Mouse (Mus musculus) forebrain, embryonic 11.5 days (tissue): Measurements from ENCODE around the gene Cckar. TPM values are rescaled to one million over a fixed set of nuclear protein-coding genes. Genes with fewer than 3 reads are reported as not detected.
A peak's percentile ranks its signal among the peaks of the same experiment; 100 is the strongest.
"Not testable (repeated sequence)": the region's sequence is repeated elsewhere in the genome, so short reads cannot be mapped to it uniquely, and the experiment has no call there.

Source experiments
- ATAC-seq: fragments of 200-750 bp; cut with Nextera tagmentation; replicated peaks from 2 replicates; pipeline ENCODE4 v1.8.0; 2017; ENCODE audit warnings: moderate TSS enrichment; ENCODE audit not compliant: low FRiP score
- DNase-seq: peaks from one replicate; pipeline ENCODE4 v3.0.0-alpha.2; 2017; ENCODE audit warnings: low spot score
- H3K27ac ChIP-seq: fragments of 300-500 bp; sonication (generic); 2 replicates; pipeline ENCODE4 v1.5.1; 2014; ENCODE audit warnings: low read depth, low read length
- H3K27me3 ChIP-seq: fragments of 300-500 bp; sonication (generic); 2 replicates; pipeline ENCODE4 v1.6.1; 2014; ENCODE audit warnings: mild to moderate bottlenecking, low read length, mixed read lengths; ENCODE audit not compliant: control insufficient read depth, insufficient read depth
- H3K36me3 ChIP-seq: fragments of 300-500 bp; sonication (generic); 2 replicates; pipeline ENCODE4 v1.6.1; 2014; ENCODE audit warnings: mild to moderate bottlenecking, low read length, moderate library complexity, mixed read lengths; ENCODE audit not compliant: control insufficient read depth, insufficient read depth
- H3K4me1 ChIP-seq: fragments of 300-500 bp; sonication (generic); replicated peaks from 2 replicates; pipeline ENCODE4 v1.6.1; 2014; ENCODE audit warnings: low read length, mixed read lengths; ENCODE audit not compliant: control insufficient read depth, insufficient read depth
- H3K4me2 ChIP-seq: fragments of 300-500 bp; sonication (generic); 2 replicates; pipeline ENCODE4 v1.6.1; 2014; ENCODE audit warnings: low read depth, mild to moderate bottlenecking, low read length, moderate library complexity, mixed read lengths; ENCODE audit not compliant: severe bottlenecking
- H3K4me3 ChIP-seq: fragments of 300-500 bp; sonication (generic); 2 replicates; pipeline ENCODE4 v1.5.1; 2014; ENCODE audit warnings: low read depth, low read length
- H3K9ac ChIP-seq: fragments of 300-500 bp; sonication (generic); 2 replicates; pipeline ENCODE4 v1.6.1; 2014; ENCODE audit warnings: low read length
- H3K9me3 ChIP-seq: fragments of 300-500 bp; sonication (generic); 2 replicates; pipeline ENCODE4 v1.6.1; 2016; ENCODE audit warnings: low read length, mixed read lengths; ENCODE audit not compliant: control insufficient read depth
- WGBS: fragments of 180-500 bp; shearing (Covaris S2); extraction: QIAGEN DNeasy Blood & Tissue Kit; methylation state at CpG from one replicate; pipeline ENCODE4 v1.1.7; 2014; 5-methylcytosine and 5-hydroxymethylcytosine counted together
- polyA plus RNA-seq: library from polyadenylated mRNA; unstranded; fragments of >200 nt; fragmentation: Nextera tagmentation; extraction: Ambion mirVana; gene quantifications from 2 replicates; pipeline ENCODE4 v1.2.1, GENCODE M21; 2014

Gene Cckar
- polyA plus RNA-seq, 1 experiment from 2014 or later: 2.9 TPM

- Histone ChIP-seq H3K36me3 (no peaks in the 10 kb centered on the region), H3K4me3 (no peak overlapping the region), H3K27me3 (no peaks in the 10 kb centered on the region), H3K9me3 (no peaks in the 10 kb centered on the region), H3K9ac (no peak overlapping the region), H3K27ac (no peak overlapping the region), H3K4me1 (no peaks in the 10 kb centered on the region), H3K4me2 (no peak overlapping the region)
- ATAC-seq (no peak), DNase-seq (no peak)
- 82% methylated on average over 1 of the region's 1 CpGs for WGBS
These were observed 23.1 kb downstream of the Cckar start for GRCm38 (mm10) chr5:53684417-53684816.

GRCm38 (mm10) chr5:53683916-53684315 lies 23.6 kb downstream of the Cckar start:
- DNase-seq: no peak

GRCm38 (mm10) chr5:53679651-53680050 lies 27.9 kb downstream of the Cckar start:
- WGBS: 83% methylated on average over 6 of the region's 6 CpGs
- no peak overlapping the region for H3K4me3 ChIP-seq

More at GRCm38 (mm10) chr5:53683916-53684315, 23.6 kb downstream of the Cckar start:
- Histone ChIP-seq H3K27ac (no peak overlapping the region), H3K4me2 (no peak overlapping the region), H3K9me3 (no peaks in the 10 kb centered on the region), H3K4me3 (no peak overlapping the region), H3K9ac (no peak overlapping the region), H3K36me3 (no peaks in the 10 kb centered on the region), H3K27me3 (no peaks in the 10 kb centered on the region), H3K4me1 (no peaks in the 10 kb centered on the region)
- no peak for ATAC-seq
- WGBS: 61% methylated on average over 3 of the region's 3 CpGs

GRCm38 (mm10) chr5:53678036-53678767 lies 29.3 kb downstream of the Cckar start:
- Histone ChIP-seq H3K4me3 (no peak overlapping the region), H3K27ac (no peak overlapping the region), H3K9me3 (no peaks in the 10 kb centered on the region), H3K27me3 (no peaks in the 10 kb centered on the region), H3K4me1 (no peaks in the 10 kb centered on the region), H3K36me3 (no peaks in the 10 kb centered on the region), H3K4me2 (no peak overlapping the region), H3K9ac (no peak overlapping the region)
- WGBS: 55% methylated on average over 13 of the region's 13 CpGs
- ATAC-seq (no peak), DNase-seq (no peak)

More at GRCm38 (mm10) chr5:53679651-53680050, 27.9 kb downstream of the Cckar start:
- ATAC-seq (no peak), DNase-seq (no peak)
- Histone ChIP-seq H3K27me3 (no peaks in the 10 kb centered on the region), H3K4me1 (no peaks in the 10 kb centered on the region), H3K4me2 (no peak overlapping the region), H3K9ac (no peak overlapping the region), H3K27ac (no peak overlapping the region), H3K36me3 (no peaks in the 10 kb centered on the region), H3K9me3 (no peaks in the 10 kb centered on the region)

- Histone ChIP-seq H3K36me3 (no peaks in the 10 kb centered on the region), H3K9ac (no peak overlapping the region), H3K9me3 (no peaks in the 10 kb centered on the region), H3K4me1 (no peaks in the 10 kb centered on the region), H3K4me3 (no peak overlapping the region), H3K4me2 (no peak overlapping the region), H3K27ac (no peak overlapping the region), H3K27me3 (no peaks in the 10 kb centered on the region)
- 92% methylated on average over 8 of the region's 8 CpGs for WGBS
- DNase-seq (no peak), ATAC-seq (no peak)
These were observed 30.8 kb downstream of the Cckar start for GRCm38 (mm10) chr5:53676671-53677070.

- H3K4me3 ChIP-seq, DNase-seq, ATAC-seq, H3K9ac ChIP-seq, H3K4me1 ChIP-seq, H3K27me3 ChIP-seq, H3K4me2 ChIP-seq, H3K36me3 ChIP-seq, H3K27ac ChIP-seq, H3K9me3 ChIP-seq: not testable (repeated sequence)
- WGBS: 91% methylated on average over 5 of the region's 6 CpGs
These were observed 33.9 kb downstream of the Cckar start for GRCm38 (mm10) chr5:53673493-53674150.

GRCm38 (mm10) chr5:53672352-53672751 lies 35.2 kb downstream of the Cckar start:
- no peak overlapping the region for H3K4me2 ChIP-seq
- no peaks in the 10 kb centered on the region for H3K27me3 ChIP-seq
- H3K36me3 ChIP-seq: no peaks in the 10 kb centered on the region
- no peak overlapping the region for H3K27ac ChIP-seq
- DNase-seq (peak; percentile 87), ATAC-seq (peak; percentile 83)
- no peaks in the 10 kb centered on the region for H3K9me3 ChIP-seq
- no peak overlapping the region for H3K4me3 ChIP-seq
- 29% methylated on average over 5 of the region's 5 CpGs for WGBS
- no peaks in the 10 kb centered on the region for H3K4me1 ChIP-seq
- H3K9ac ChIP-seq: no peak overlapping the region

GRCm38 (mm10) chr5:53671507-53671906 lies 36.0 kb downstream of the Cckar start:
- no peak for ATAC-seq
- Histone ChIP-seq H3K9ac (no peak overlapping the region), H3K27me3 (no peaks in the 10 kb centered on the region), H3K4me2 (no peak overlapping the region), H3K27ac (no peak overlapping the region), H3K4me3 (no peak overlapping the region), H3K4me1 (no peaks in the 10 kb centered on the region), H3K9me3 (no peaks in the 10 kb centered on the region), H3K36me3 (no peaks in the 10 kb centered on the region)
- no peak for DNase-seq
- 55% methylated on average over 4 of the region's 4 CpGs for WGBS
